Comparison of ENCODE assay signal across 10 mouse cellular contexts in genomic region chr14:16573475-16574171, GRCm38 (mm10).
DNase-seq lines count a peak whose midpoint lies in the region; ATAC-seq and TF ChIP-seq lines count a peak whose summit lies in the region.
"Had no signal": no experiment of that assay in that cellular context is flagged by ENCODE, and none has a peak within 500 bp of the region (broad histone marks: within the 10 kb centered on the region; RNA-seq: fewer than 3 reads in every experiment).

No protein-coding gene starts in this region.

- H3K9ac ChIP-seq in liver, adult 2 months (ENCODE audit: low read depth, low read length), result peak overlapping the region; percentile 65
- H3K9ac ChIP-seq in forebrain, embryonic 15.5 days (replicated peaks), result 0 out of 2 replicates have a peak overlapping the region, but pooled peaks have one; percentile 4
- H3K9ac ChIP-seq in limb, embryonic 14.5 days (ENCODE audit: low read depth, low read length, severe bottlenecking), result peak overlapping the region; percentile 66
- H3K9ac ChIP-seq in stomach, embryonic 14.5 days (replicated peaks; ENCODE audit: low read depth, low read length), result peak overlapping the region; percentile 50

- 9% methylated on average over 6 of the region's 6 CpGs for WGBS in liver, adult 2 months
- 58% methylated on average over 6 of the region's 6 CpGs for WGBS in forebrain, embryonic 15.5 days
- 50% methylated on average over 6 of the region's 6 CpGs for WGBS in limb, embryonic 14.5 days
- 18% methylated on average over 6 of the region's 6 CpGs for WGBS in stomach, embryonic 14.5 days

- TF ChIP-seq POLR2A in liver, adult 2 months (IDR thresholded peaks at IDR 0.05; ENCODE audit: extremely low read depth, insufficient read depth, low read length), result no peak
- no peak for TF ChIP-seq POLR2A in limb, embryonic 14.5 days (IDR thresholded peaks at IDR 0.05; ENCODE audit: borderline replicate concordance, extremely low read depth, insufficient read depth, insufficient read length)

- peak overlapping the region; percentile 78 for H3K4me3 ChIP-seq in liver, adult 2 months (ENCODE audit: insufficient read depth, low read depth, low read length)
- H3K4me3 ChIP-seq in forebrain, embryonic 15.5 days, result peak overlapping the region; percentile 53
- peak overlapping the region; percentile 60 for H3K4me3 ChIP-seq in limb, embryonic 14.5 days (replicated peaks; ENCODE audit: low read length)
- H3K4me3 ChIP-seq in stomach, embryonic 14.5 days (ENCODE audit: low read depth, low read length), result peak overlapping the region; percentile 62

- DNase-seq in liver, adult 2 months (ENCODE audit: extremely low read depth, low read depth, low spot score), result peak; percentile 90
- DNase-seq in liver, result no peak
- no peak for DNase-seq in limb, embryonic 14.5 days (ENCODE audit: low spot score)
- DNase-seq in gastrocnemius, adult 18-20 months (ENCODE audit: low spot score), result no peak
- no peak for DNase-seq in right cerebral cortex, postnatal 4 days
- DNase-seq: cerebellum, adult 11-12 months; thymus, adult 2 months had no signal

- no peaks in the 10 kb centered on the region; the same call in 1 of the 2 replicates for H3K79me2 ChIP-seq in liver, adult 2 months (ENCODE audit: control insufficient read depth, insufficient read depth, low read length)

- TF ChIP-seq CTCF in liver, adult 2 months (IDR thresholded peaks at IDR 0.05; ENCODE audit: low read depth, low read length), result no peak

- no peak for ATAC-seq in forebrain, embryonic 15.5 days (replicated peaks)
- ATAC-seq in limb, embryonic 14.5 days (ENCODE audit: low FRiP score, low read depth), result no peak
- ATAC-seq in stomach, embryonic 14.5 days (ENCODE audit: insufficient number of reproducible peaks, insufficient read depth, low FRiP score, low read depth), result no peak
- ATAC-seq in activated CD4-positive, CD25-positive, alpha-beta regulatory T cell, adult 4 months, result no peak

- peak overlapping the region; percentile 52 for H3K27ac ChIP-seq in liver, adult 2 months (replicated peaks; ENCODE audit: insufficient read depth, low read depth, low read length)
- no peak overlapping the region for H3K27ac ChIP-seq in forebrain, embryonic 15.5 days (replicated peaks)
- no peak overlapping the region for H3K27ac ChIP-seq in limb, embryonic 14.5 days (replicated peaks; ENCODE audit: low read depth, low read length)
- H3K27ac ChIP-seq in stomach, embryonic 14.5 days (ENCODE audit: low read length), result peak overlapping the region; percentile 98; the same call in 1 of the 2 replicates

- peaks cover 22% of the 10 kb centered on the region for H3K4me1 ChIP-seq in liver, adult 2 months (ENCODE audit: control insufficient read depth, insufficient read depth, low read length)
- peaks cover 20% of the 10 kb centered on the region for H3K4me1 ChIP-seq in forebrain, embryonic 15.5 days
- H3K4me1 ChIP-seq in limb, embryonic 14.5 days (ENCODE audit: control insufficient read depth, insufficient read depth, low read length), result peaks cover 19% of the 10 kb centered on the region
- peaks cover 16% of the 10 kb centered on the region; the same call in 1 of the 2 replicates for H3K4me1 ChIP-seq in stomach, embryonic 14.5 days (ENCODE audit: control insufficient read depth, insufficient read depth, low read length)

- H3K4me2 ChIP-seq in forebrain, embryonic 15.5 days (replicated peaks), result peak overlapping the region; percentile 14
- H3K4me2 ChIP-seq in limb, embryonic 14.5 days (replicated peaks; ENCODE audit: low read depth, low read length, severe bottlenecking), result peak overlapping the region; percentile 86
- peak overlapping the region; percentile 73 for H3K4me2 ChIP-seq in stomach, embryonic 14.5 days (replicated peaks; ENCODE audit: low read depth, low read length)

- no peaks in the 10 kb centered on the region for H3K9me3 ChIP-seq in forebrain, embryonic 15.5 days
- H3K9me3 ChIP-seq in limb, embryonic 14.5 days (ENCODE audit: control insufficient read depth, low read length), result no peaks in the 10 kb centered on the region
- H3K9me3 ChIP-seq in stomach, embryonic 14.5 days (ENCODE audit: control insufficient read depth, low read depth, low read length), result no peaks in the 10 kb centered on the region

- H3K36me3 ChIP-seq in liver, adult 2 months (ENCODE audit: control insufficient read depth, insufficient read depth, low read length), result no peaks in the 10 kb centered on the region
- no peaks in the 10 kb centered on the region for H3K36me3 ChIP-seq in forebrain, embryonic 15.5 days
- no peaks in the 10 kb centered on the region for H3K36me3 ChIP-seq in limb, embryonic 14.5 days (ENCODE audit: control insufficient read depth, insufficient read depth, low read length)
- H3K36me3 ChIP-seq in stomach, embryonic 14.5 days (ENCODE audit: control insufficient read depth, insufficient read depth, low read length), result no peaks in the 10 kb centered on the region

- H3K27me3 ChIP-seq in liver, adult 2 months (ENCODE audit: control insufficient read depth, insufficient read depth, low read length), result no peaks in the 10 kb centered on the region
- H3K27me3 ChIP-seq in forebrain, embryonic 15.5 days, result peaks cover 15% of the 10 kb centered on the region; the same call in 1 of the 2 replicates
- no peaks in the 10 kb centered on the region for H3K27me3 ChIP-seq in limb, embryonic 14.5 days (ENCODE audit: control insufficient read depth, insufficient read depth, low read length)
- H3K27me3 ChIP-seq in stomach, embryonic 14.5 days (ENCODE audit: control insufficient read depth, insufficient read depth, low read length), result no peaks in the 10 kb centered on the region

Comparison
In these comparisons a context has a peak if more than half of its experiments do, and no peak if none do; other contexts are left out.
1. H3K27ac ChIP-seq: peak in liver, adult 2 months (single experiment) and stomach, embryonic 14.5 days (single experiment); none in forebrain, embryonic 15.5 days (single experiment) and limb, embryonic 14.5 days (single experiment).
2. H3K9ac ChIP-seq: peak in every context shown above with its lines; median percentile 66 in limb, embryonic 14.5 days; 65 in liver, adult 2 months; 50 in stomach, embryonic 14.5 days; 4 in forebrain, embryonic 15.5 days.
3. H3K4me2 ChIP-seq: peak in every context shown above with its lines; median percentile 86 in limb, embryonic 14.5 days; 73 in stomach, embryonic 14.5 days; 14 in forebrain, embryonic 15.5 days.
4. Peak in every context shown above with its lines, with median percentiles within 50 percentile points of each other: H3K4me3 ChIP-seq.